Mouse (Mus musculus): Measurements from ENCODE around the gene Spaca3. TPM values are rescaled to one million over a fixed set of nuclear protein-coding genes. Genes with fewer than 3 reads are reported as not detected.

The Spaca3 gene
- polyA plus RNA-seq, 1 experiment, result not detected

DNA sequence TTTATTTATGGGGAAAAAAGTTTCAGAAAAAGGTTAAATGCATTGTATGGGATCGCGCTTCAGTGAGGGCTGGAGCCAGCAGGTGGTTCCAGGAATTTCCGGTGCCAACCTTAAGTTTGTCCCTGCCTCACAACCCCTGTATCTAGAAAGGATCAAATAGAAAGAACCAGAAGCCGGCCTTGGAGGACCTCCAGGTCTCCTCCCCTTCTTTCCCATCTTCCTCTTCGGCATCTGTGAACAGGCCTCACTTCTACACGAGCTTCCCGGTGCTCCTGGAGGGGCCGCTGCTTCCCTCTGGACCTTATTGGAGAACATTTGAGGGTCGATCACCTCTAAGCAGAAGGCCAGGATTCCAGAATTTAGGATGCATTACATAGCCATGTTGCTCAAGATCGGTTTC, 45.3 kb downstream of the Spaca3 start:
- WGBS, result 62% methylated on average over 10 of the region's 10 CpGs
- H3K4me3 ChIP-seq (ENCODE audit: insufficient read depth, low read depth, low read length), result no peak overlapping the region
- no peak overlapping the region for H3K27ac ChIP-seq (ENCODE audit: insufficient read depth, low read depth, low read length)
- H3K4me1 ChIP-seq (ENCODE audit: control insufficient read depth, insufficient read depth, low read length), result no peaks in the 10 kb centered on the region
- no peak for TF ChIP-seq POLR2A (IDR thresholded peaks at IDR 0.05; ENCODE audit: low read depth, low read length)
- TF ChIP-seq CTCF (conservative IDR thresholded peaks at IDR 0.05; ENCODE audit: insufficient read depth, insufficient read length, low read depth, low read length), result no peak
- H3K36me3 ChIP-seq (ENCODE audit: control insufficient read depth, insufficient read depth, low read length), result no peaks in the 10 kb centered on the region
- no peak for DNase-seq
- H3K27me3 ChIP-seq (replicated peaks; ENCODE audit: control insufficient read depth, insufficient read depth, low read length), result no peaks in the 10 kb centered on the region

DNA sequence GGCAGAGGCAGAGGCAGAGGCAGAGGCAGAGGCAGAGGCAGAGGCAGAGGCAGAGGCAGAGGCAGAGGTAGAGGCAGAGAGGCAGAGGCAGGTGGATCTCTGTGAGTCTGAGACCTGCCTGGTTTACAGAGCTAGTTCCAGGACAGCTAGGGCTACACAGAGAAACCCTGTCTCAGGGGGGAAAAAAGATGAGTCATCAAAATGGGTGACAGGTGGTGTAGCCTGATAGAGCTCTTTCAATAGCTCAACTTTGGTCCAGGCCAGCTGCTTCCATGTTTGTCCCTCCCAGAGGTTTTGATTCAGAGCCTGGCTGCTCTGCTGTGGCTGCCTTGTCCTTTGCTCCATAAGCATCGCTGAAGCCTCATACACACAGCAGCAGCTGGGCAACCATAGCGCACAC, 46.4 kb downstream of the Spaca3 start:
- no peak for TF ChIP-seq POLR2A (IDR thresholded peaks at IDR 0.05; ENCODE audit: low read depth, low read length)
- TF ChIP-seq CTCF (conservative IDR thresholded peaks at IDR 0.05; ENCODE audit: insufficient read depth, insufficient read length, low read depth, low read length), result no peak
- Histone ChIP-seq H3K4me3 (ENCODE audit: insufficient read depth, low read depth, low read length) (no peak overlapping the region), H3K36me3 (ENCODE audit: control insufficient read depth, insufficient read depth, low read length) (no peaks in the 10 kb centered on the region), H3K27me3 (replicated peaks; ENCODE audit: control insufficient read depth, insufficient read depth, low read length) (no peaks in the 10 kb centered on the region), H3K27ac (ENCODE audit: insufficient read depth, low read depth, low read length) (no peak overlapping the region), H3K4me1 (ENCODE audit: control insufficient read depth, insufficient read depth, low read length) (no peaks in the 10 kb centered on the region)
- no peak for DNase-seq
- WGBS, result 90% methylated on average over 2 of the region's 2 CpGs

DNA sequence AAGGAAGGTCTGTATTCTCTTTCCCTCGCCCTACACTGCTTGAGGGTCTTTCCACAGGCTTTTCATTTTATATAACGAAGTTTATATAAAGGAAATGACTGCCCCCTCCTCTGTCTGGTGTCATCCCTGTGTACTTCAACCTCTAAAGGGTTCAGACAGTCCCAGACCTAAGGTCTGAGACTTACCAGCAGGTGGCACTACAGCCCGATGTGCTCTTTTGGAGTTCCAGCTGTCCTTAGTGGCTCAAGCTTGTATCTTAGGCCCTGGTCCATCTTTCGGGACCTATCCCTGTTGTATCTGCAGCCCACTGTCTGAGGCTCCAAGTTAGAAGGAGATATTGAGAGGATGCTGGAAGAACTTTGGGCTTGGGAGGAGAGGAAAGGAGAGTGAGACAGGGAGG, 48.3 kb downstream of the Spaca3 start:
- 40% methylated on average over 4 of the region's 4 CpGs for WGBS
- H3K4me3 ChIP-seq (ENCODE audit: insufficient read depth, low read depth, low read length), result no peak overlapping the region
- no peaks in the 10 kb centered on the region for H3K36me3 ChIP-seq (ENCODE audit: control insufficient read depth, insufficient read depth, low read length)
- TF ChIP-seq POLR2A (IDR thresholded peaks at IDR 0.05; ENCODE audit: low read depth, low read length) (no peak), CTCF (conservative IDR thresholded peaks at IDR 0.05; ENCODE audit: insufficient read depth, insufficient read length, low read depth, low read length) (peak; percentile 82)
- H3K27me3 ChIP-seq (replicated peaks; ENCODE audit: control insufficient read depth, insufficient read depth, low read length), result no peaks in the 10 kb centered on the region
- no peaks in the 10 kb centered on the region for H3K4me1 ChIP-seq (ENCODE audit: control insufficient read depth, insufficient read depth, low read length)
- H3K27ac ChIP-seq (ENCODE audit: insufficient read depth, low read depth, low read length), result no peak overlapping the region
- peak; percentile 50 for DNase-seq

DNA sequence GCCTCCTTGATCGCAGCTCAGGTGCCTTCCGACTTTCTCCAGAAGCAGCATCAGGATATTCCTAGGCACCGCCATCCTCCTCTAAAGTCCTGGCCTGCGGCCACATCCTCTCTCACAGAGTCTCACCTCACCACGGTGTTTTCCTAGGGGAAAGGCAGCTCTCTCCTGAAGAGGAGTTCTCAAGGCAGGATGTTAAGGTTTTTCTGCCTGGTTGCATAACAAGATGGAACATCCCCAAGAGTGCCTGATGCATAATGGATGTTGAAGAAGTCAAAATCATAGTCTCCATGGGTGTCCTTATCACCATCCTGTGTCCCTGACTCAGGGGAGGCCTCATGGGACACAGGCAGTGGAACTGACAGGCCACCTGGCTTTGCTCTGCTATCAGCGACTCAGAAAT, 49.7 kb downstream of the Spaca3 start:
- no peak for DNase-seq
- Histone ChIP-seq H3K27ac (ENCODE audit: insufficient read depth, low read depth, low read length) (no peak overlapping the region), H3K27me3 (replicated peaks; ENCODE audit: control insufficient read depth, insufficient read depth, low read length) (no peaks in the 10 kb centered on the region), H3K36me3 (ENCODE audit: control insufficient read depth, insufficient read depth, low read length) (no peaks in the 10 kb centered on the region), H3K4me1 (ENCODE audit: control insufficient read depth, insufficient read depth, low read length) (no peaks in the 10 kb centered on the region), H3K4me3 (ENCODE audit: insufficient read depth, low read depth, low read length) (no peak overlapping the region)
- no peak for TF ChIP-seq CTCF (conservative IDR thresholded peaks at IDR 0.05; ENCODE audit: insufficient read depth, insufficient read length, low read depth, low read length)
- no peak for TF ChIP-seq POLR2A (IDR thresholded peaks at IDR 0.05; ENCODE audit: low read depth, low read length)
- 85% methylated on average over 6 of the region's 6 CpGs for WGBS

DNA sequence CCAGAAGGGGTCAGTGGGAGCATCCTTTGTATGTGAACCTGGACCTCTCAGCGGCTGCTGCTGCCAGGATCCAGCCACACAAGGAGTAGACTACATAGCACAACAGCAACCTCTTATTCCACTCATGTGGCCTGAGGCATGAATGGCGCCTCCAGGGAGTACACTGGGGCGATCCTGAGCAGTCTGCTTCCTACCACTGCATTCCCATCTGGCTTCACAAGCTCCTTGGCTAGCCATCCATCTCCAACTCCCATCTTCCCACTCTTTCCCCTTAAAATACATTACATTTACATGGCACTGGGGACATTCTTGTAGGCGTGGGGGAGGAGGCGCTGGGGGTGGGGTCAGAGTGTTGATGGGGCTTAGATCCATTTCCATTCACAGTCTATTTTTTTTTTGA, 54.6 kb downstream of the Spaca3 start:
- no peaks in the 10 kb centered on the region for H3K27me3 ChIP-seq (replicated peaks; ENCODE audit: control insufficient read depth, insufficient read depth, low read length)
- TF ChIP-seq CTCF (conservative IDR thresholded peaks at IDR 0.05; ENCODE audit: insufficient read depth, insufficient read length, low read depth, low read length) (no peak), POLR2A (IDR thresholded peaks at IDR 0.05; ENCODE audit: low read depth, low read length) (no peak)
- no peak for DNase-seq
- 72% methylated on average over 5 of the region's 5 CpGs for WGBS
- H3K4me3 ChIP-seq (ENCODE audit: insufficient read depth, low read depth, low read length), result no peak overlapping the region
- no peaks in the 10 kb centered on the region for H3K4me1 ChIP-seq (ENCODE audit: control insufficient read depth, insufficient read depth, low read length)
- H3K27ac ChIP-seq (ENCODE audit: insufficient read depth, low read depth, low read length), result no peak overlapping the region
- H3K36me3 ChIP-seq (ENCODE audit: control insufficient read depth, insufficient read depth, low read length), result no peaks in the 10 kb centered on the region

DNA sequence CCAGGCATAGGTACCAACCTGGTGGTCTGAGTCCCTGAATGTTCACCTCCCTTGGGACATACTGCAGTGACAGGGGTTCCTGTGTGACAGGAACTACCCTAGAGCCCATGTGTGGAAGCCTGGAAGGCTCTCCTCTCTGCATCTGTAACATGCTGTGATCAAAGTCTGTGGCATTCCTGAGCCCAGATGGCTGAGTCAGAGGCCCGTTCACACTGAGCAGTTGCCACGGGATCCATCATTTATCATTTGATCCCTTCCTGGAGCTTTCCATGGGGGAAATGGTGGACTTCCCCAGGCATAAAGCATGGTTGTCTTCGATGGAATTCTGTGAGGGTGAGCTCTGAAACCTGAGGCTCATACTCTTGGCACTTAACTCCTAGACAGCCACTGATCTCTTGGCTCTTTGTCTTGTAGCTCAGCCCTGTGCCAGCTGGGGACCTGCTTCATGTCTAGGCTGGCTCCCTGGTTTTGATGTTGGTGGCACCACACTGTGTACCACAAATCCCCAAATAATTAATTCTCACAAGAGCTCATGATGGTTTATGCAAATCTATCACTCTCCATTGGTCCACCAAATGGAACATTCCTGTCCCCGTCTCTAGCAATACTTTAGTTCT, 55.4 kb downstream of the Spaca3 start:
- Histone ChIP-seq H3K27ac (ENCODE audit: insufficient read depth, low read depth, low read length) (no peak overlapping the region), H3K4me3 (ENCODE audit: insufficient read depth, low read depth, low read length) (no peak overlapping the region), H3K36me3 (ENCODE audit: control insufficient read depth, insufficient read depth, low read length) (no peaks in the 10 kb centered on the region), H3K4me1 (ENCODE audit: control insufficient read depth, insufficient read depth, low read length) (no peaks in the 10 kb centered on the region), H3K27me3 (replicated peaks; ENCODE audit: control insufficient read depth, insufficient read depth, low read length) (no peaks in the 10 kb centered on the region)
- WGBS, result 32% methylated on average over 4 of the region's 4 CpGs
- DNase-seq, result no peak
- no peak for TF ChIP-seq CTCF (conservative IDR thresholded peaks at IDR 0.05; ENCODE audit: insufficient read depth, insufficient read length, low read depth, low read length)
- TF ChIP-seq POLR2A (IDR thresholded peaks at IDR 0.05; ENCODE audit: low read depth, low read length), result no peak

Other genes starting within 250 kb of the Spaca3 start
- 37.1 and 43.1 TPM in 2 replicates for gene Myo1d, start 78.3 kb upstream of the Spaca3 start, polyA plus RNA-seq (2012; rRNA removed)
- gene Tmem98, start 48.2 kb upstream of the Spaca3 start, polyA plus RNA-seq (2012; rRNA removed), result 23.0 and 26.3 TPM in 2 replicates

Data from kidney, adult 2 months (tissue).